Mouse (Mus musculus) ES-E14 (cell line): ENCODE measurements around the gene Vps8.

Experiments
- HCFC1 ChIP-seq: IDR thresholded peaks from 2 replicates; pipeline ENCODE4 v1.6.1; 2012; ENCODE audit warnings: low read length, inconsistent platforms, borderline replicate concordance; ENCODE audit not compliant: insufficient read depth
- ZNF384 ChIP-seq: IDR thresholded peaks from 2 replicates; pipeline ENCODE4 v1.6.1; 2012; ENCODE audit warnings: low read depth, low read length, inconsistent platforms

- no peak for TF ChIP-seq ZNF384
- TF ChIP-seq HCFC1: no peak
Measured at GRCm38 (mm10) chr16:21395546-21395945, 27.4 kb upstream of the Vps8 start.
